Mouse (Mus musculus): Measurements from ENCODE around the gene Fam196a.

DNA sequence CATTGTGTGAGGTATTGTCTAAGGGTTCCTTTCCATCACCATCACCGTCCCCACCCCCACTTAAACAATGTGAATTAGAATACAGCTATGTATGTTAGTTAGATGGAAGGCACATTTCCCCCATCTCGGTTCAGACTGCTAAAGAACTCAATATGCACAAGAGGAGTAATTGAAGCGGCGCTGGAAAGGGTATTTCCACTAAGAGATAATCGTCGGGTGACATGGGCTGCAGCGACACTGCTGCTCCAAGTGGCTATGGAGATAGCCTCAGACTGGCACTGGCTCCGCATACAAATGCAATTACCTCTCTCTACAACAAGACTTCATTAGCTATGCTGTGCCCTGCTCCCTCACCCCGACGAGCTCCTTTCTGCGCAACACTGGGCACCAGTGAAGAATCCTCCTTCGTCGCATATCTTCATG is 45.8 kb downstream of the Fam196a start:
- TF ChIP-seq CTCF (IDR thresholded peaks at IDR 0.05; ENCODE audit: borderline replicate concordance, insufficient read depth, low read depth, low read length) = no peak
- no peak for TF ChIP-seq POLR2A (IDR thresholded peaks at IDR 0.05; ENCODE audit: borderline replicate concordance, insufficient read depth, low read length)

Measured in cerebellum, adult 2 months (tissue).